ENCODE assay signal across 29 mouse cellular contexts in genomic region chr17:34676093-34676460, GRCm38 (mm10). TPM values are rescaled to one million over a fixed set of nuclear protein-coding genes. Genes with fewer than 3 reads are reported as not detected.
DNase-seq lines count a peak whose midpoint lies in the region; ATAC-seq and TF ChIP-seq lines count a peak whose summit lies in the region.
"Had no signal": no experiment of that assay in that cellular context is flagged by ENCODE, and none has a peak within 500 bp of the region (broad histone marks: within the 10 kb centered on the region; RNA-seq: fewer than 3 reads in every experiment).

No protein-coding gene starts in this region.

- H3K36me3 ChIP-seq in kidney, embryonic 16.5 days (ENCODE audit: insufficient read depth, low read length), result no peaks in the 10 kb centered on the region
- no peaks in the 10 kb centered on the region for H3K36me3 ChIP-seq in stomach, embryonic 15.5 days
- H3K36me3 ChIP-seq: limb, embryonic 12.5 days; liver, embryonic 12.5 days had no signal

- H3K27ac ChIP-seq in gastrocnemius, adult 2 months, result peak overlapping the region; percentile 59
- H3K27ac ChIP-seq in kidney, embryonic 16.5 days (ENCODE audit: low read length), result no peak overlapping the region
- H3K27ac ChIP-seq in stomach, embryonic 15.5 days, result peak overlapping the region; percentile 67; the same call in 1 of the 2 replicates
- H3K27ac ChIP-seq: forebrain, embryonic 13.5 days; kidney, postnatal 0 days; layer of hippocampus, adult 2 months; left cerebral cortex, adult 2 months; limb, embryonic 12.5 days; liver, embryonic 12.5 days had no signal

- intact Hi-C loops in gastrocnemius, adult 2 months (cut with DNase I), result no loop called here

- no peak overlapping the region for H3K4me2 ChIP-seq in kidney, embryonic 16.5 days (replicated peaks; ENCODE audit: low read depth, low read length)
- no peak overlapping the region for H3K4me2 ChIP-seq in stomach, embryonic 15.5 days
- H3K4me2 ChIP-seq: forebrain, embryonic 13.5 days; heart, embryonic 11.5 days; limb, embryonic 12.5 days; liver, embryonic 12.5 days; midbrain, embryonic 11.5 days had no signal

- no peak overlapping the region for H3K9ac ChIP-seq in kidney, embryonic 16.5 days (replicated peaks; ENCODE audit: low read length)
- H3K9ac ChIP-seq in stomach, embryonic 15.5 days, result no peak overlapping the region
- H3K9ac ChIP-seq: forebrain, embryonic 13.5 days; limb, embryonic 12.5 days; liver, embryonic 12.5 days; liver, postnatal 0 days had no signal

- TF ChIP-seq CTCF in gastrocnemius, adult 2 months (IDR thresholded peaks at IDR 0.05), result no peak

- no peaks in the 10 kb centered on the region for H3K9me3 ChIP-seq in kidney, embryonic 16.5 days (ENCODE audit: low read length)
- no peaks in the 10 kb centered on the region for H3K9me3 ChIP-seq in stomach, embryonic 15.5 days
- H3K9me3 ChIP-seq: forebrain, embryonic 13.5 days; limb, embryonic 12.5 days; liver, embryonic 12.5 days had no signal

- ATAC-seq in kidney, embryonic 16.5 days (ENCODE audit: low FRiP score, low TSS enrichment), result no peak
- no peak for ATAC-seq in stomach, embryonic 15.5 days (ENCODE audit: insufficient read depth, low FRiP score, low read depth)
- ATAC-seq: activated CD4-positive, CD25-positive, alpha-beta regulatory T cell, adult 4 months; forebrain, embryonic 13.5 days; hindbrain, embryonic 16.5 days; liver, embryonic 12.5 days; liver, postnatal 0 days; midbrain, embryonic 16.5 days had no signal

- WGBS in kidney, embryonic 16.5 days, result 79% methylated on average over 6 of the region's 6 CpGs
- WGBS in stomach, embryonic 15.5 days, result 74% methylated on average over 6 of the region's 6 CpGs

- DNase-seq in gastrocnemius, adult 2 months, result no peak
- DNase-seq in gastrocnemius, postnatal 10 days, result no peak
- peak; percentile 72 to 74 for DNase-seq in kidney, adult 8-10 months
- DNase-seq in adipocyte (ENCODE audit: low spot score), result peak; percentile 64
- DNase-seq in cerebellum, adult 18-20 months, result no peak
- DNase-seq in cerebellum, postnatal 4 days (ENCODE audit: low spot score in 2 of 2), result no peak
- DNase-seq: adrenal gland, adult 8-10 months; cerebellum, adult 8-10 months; cerebellum, postnatal 25 days; gastrocnemius, postnatal 36 days; liver, postnatal 0 days; right cerebral cortex, postnatal 4 days had no signal

- no peak overlapping the region for H3K4me3 ChIP-seq in gastrocnemius, adult 2 months
- H3K4me3 ChIP-seq in kidney, embryonic 16.5 days (ENCODE audit: low read length), result no peak overlapping the region
- H3K4me3 ChIP-seq in stomach, embryonic 15.5 days (replicated peaks), result no peak overlapping the region
- H3K4me3 ChIP-seq: forebrain, embryonic 13.5 days; layer of hippocampus, adult 2 months; left cerebral cortex, adult 2 months; limb, embryonic 12.5 days; liver, embryonic 12.5 days had no signal

- H3K27me3 ChIP-seq in kidney, embryonic 16.5 days (ENCODE audit: insufficient read depth, low read length), result peaks cover 52% of the 10 kb centered on the region
- H3K27me3 ChIP-seq in stomach, embryonic 15.5 days (replicated peaks), result peaks cover 47% of the 10 kb centered on the region

- H3K4me1 ChIP-seq in kidney, embryonic 16.5 days (ENCODE audit: insufficient read depth, low read length), result peaks cover 13% of the 10 kb centered on the region
- peaks cover 22% of the 10 kb centered on the region for H3K4me1 ChIP-seq in stomach, embryonic 15.5 days

RNA-seq across cellular contexts. Expression of gene Tnxb, which starts 5.7 kb away (rescaled TPM):
- 10 to 100 TPM; 30.7 to 41.6 TPM for total RNA-seq in gastrocnemius, adult 2 months (2021)
- total RNA-seq in gastrocnemius, postnatal 10 days (2021), result 100 to 1,000 TPM in 1 of 2 experiments, 10 to 100 TPM in 1; 90.2 to 123 TPM
- 0.51 and 0.52 TPM in 2 replicates for polyA plus RNA-seq in kidney, embryonic 16.5 days (2015; fragmentation: Nextera tagmentation; extraction: Ambion mirVana)
- polyA plus RNA-seq in stomach, embryonic 15.5 days (2015; fragmentation: Nextera tagmentation; extraction: Ambion mirVana), result 0.97 and 1.4 TPM in 2 replicates
- total RNA-seq: CH12.LX had no signal
- polyA plus RNA-seq: activated CD4-positive, CD25-positive, alpha-beta regulatory T cell, adult 4 months; embryonic facial prominence, embryonic 11.5 days; limb, embryonic 12.5 days had no signal

RNA-seq across cellular contexts. Expression of gene Atf6b, which starts 29.1 kb away (rescaled TPM):
- total RNA-seq in gastrocnemius, adult 2 months (2021), result 1 to 10 TPM; 7.1 to 9.1 TPM
- total RNA-seq in gastrocnemius, postnatal 10 days (2021), result 10 to 100 TPM; 12.7 to 14.4 TPM
- 103 and 106 TPM in 2 replicates for polyA plus RNA-seq in kidney, embryonic 16.5 days (2015; fragmentation: Nextera tagmentation; extraction: Ambion mirVana)
- polyA plus RNA-seq in stomach, embryonic 15.5 days (2015; fragmentation: Nextera tagmentation; extraction: Ambion mirVana), result 72.0 and 76.7 TPM in 2 replicates

RNA-seq across cellular contexts. Expression of gene Fkbpl, which starts 31.5 kb away (rescaled TPM):
- 1 to 10 TPM; 4.5 to 9.3 TPM for total RNA-seq in gastrocnemius, adult 2 months (2021)
- total RNA-seq in gastrocnemius, postnatal 10 days (2021), result 1 to 10 TPM; 4.5 to 4.7 TPM
- polyA plus RNA-seq in kidney, embryonic 16.5 days (2015; fragmentation: Nextera tagmentation; extraction: Ambion mirVana), result 17.5 and 17.7 TPM in 2 replicates
- polyA plus RNA-seq in stomach, embryonic 15.5 days (2015; fragmentation: Nextera tagmentation; extraction: Ambion mirVana), result 14.0 and 14.5 TPM in 2 replicates

RNA-seq across cellular contexts. Expression of gene Prrt1, which starts 46.7 kb away (rescaled TPM):
- under 1 TPM; 0.28 to 0.36 TPM for total RNA-seq in gastrocnemius, adult 2 months (2021)
- under 1 TPM; 0.61 to 0.63 TPM for total RNA-seq in gastrocnemius, postnatal 10 days (2021)
- 0.23 and 0.29 TPM in 2 replicates for polyA plus RNA-seq in kidney, embryonic 16.5 days (2015; fragmentation: Nextera tagmentation; extraction: Ambion mirVana)
- 0.35 and 0.63 TPM in 2 replicates for polyA plus RNA-seq in stomach, embryonic 15.5 days (2015; fragmentation: Nextera tagmentation; extraction: Ambion mirVana)
- total RNA-seq: CH12.LX; hematopoietic stem cell, adult 5-6 weeks had no signal
- polyA plus RNA-seq: C2C12; heart, embryonic 11.5 days; liver, embryonic 12.5 days had no signal

RNA-seq across cellular contexts. Expression of gene Ppt2, which starts 47.8 kb away (rescaled TPM):
- total RNA-seq in gastrocnemius, adult 2 months (2021), result 10 to 100 TPM; 40.5 to 42.2 TPM
- 10 to 100 TPM; 32.6 to 33.7 TPM for total RNA-seq in gastrocnemius, postnatal 10 days (2021)
- 47.3 and 53.7 TPM in 2 replicates for polyA plus RNA-seq in kidney, embryonic 16.5 days (2015; fragmentation: Nextera tagmentation; extraction: Ambion mirVana)
- polyA plus RNA-seq in stomach, embryonic 15.5 days (2015; fragmentation: Nextera tagmentation; extraction: Ambion mirVana), result 23.7 and 26.2 TPM in 2 replicates

Comparison
In these comparisons a context has a peak if more than half of its experiments do, and no peak if none do; other contexts are left out.
1. DNase-seq: peak in kidney, adult 8-10 months (2 of 2) and adipocyte (single experiment); none in gastrocnemius, adult 2 months (single experiment), gastrocnemius, postnatal 10 days (single experiment), cerebellum, adult 18-20 months (0 of 2) and cerebellum, postnatal 4 days (0 of 2).